Mouse (Mus musculus): Measurements from ENCODE around the gene Bgn. TPM values are rescaled to one million over a fixed set of nuclear protein-coding genes. Genes with fewer than 3 reads are reported as not detected.

Bgn gene
- total and polyA plus RNA-seq, 2 experiments: 27.1 to 71.9 TPM

DNA sequence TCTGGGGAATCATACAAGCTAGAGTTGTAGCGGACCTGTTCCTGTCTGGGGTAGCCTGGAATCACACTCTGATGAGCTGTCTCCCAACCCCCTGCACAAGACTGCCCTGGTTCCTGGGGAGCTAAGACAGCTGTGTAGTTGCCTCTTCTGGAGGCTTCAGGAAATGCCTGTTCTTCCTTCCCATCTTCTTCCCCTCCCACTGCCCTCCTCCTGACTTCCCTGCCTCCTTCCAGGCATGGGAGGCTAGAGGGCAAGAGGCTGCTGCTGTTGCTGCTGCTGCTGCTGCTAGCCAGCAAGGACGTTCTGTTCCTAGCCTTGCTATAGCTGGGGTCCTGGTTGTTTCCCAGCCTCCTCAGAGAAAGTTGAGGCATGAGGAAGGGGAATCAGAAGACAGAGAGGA, 3.1 kb upstream of the Bgn start:
- peak overlapping the region; percentile 74 for H3K27ac ChIP-seq (replicated peaks; ENCODE audit: insufficient read depth, low read depth, low read length)
- H3K36me3 ChIP-seq (ENCODE audit: control insufficient read depth, insufficient read depth, low read length): no peaks in the 10 kb centered on the region
- 64% methylated on average over 2 of the region's 2 CpGs for WGBS
- no peak overlapping the region for H3K9ac ChIP-seq (ENCODE audit: low read depth, low read length)
- no peaks in the 10 kb centered on the region for H3K27me3 ChIP-seq (ENCODE audit: control insufficient read depth, insufficient read depth, low read length)
- DNase-seq (ENCODE audit: extremely low read depth, low read depth, low spot score): peak; percentile 17
- TF ChIP-seq POLR2A (IDR thresholded peaks at IDR 0.05; ENCODE audit: extremely low read depth, insufficient read depth, low read length) (no peak), CTCF (IDR thresholded peaks at IDR 0.05; ENCODE audit: low read depth, low read length) (no peak)
- H3K4me1 ChIP-seq (ENCODE audit: control insufficient read depth, insufficient read depth, low read length): peaks cover 7% of the 10 kb centered on the region; the same call in 1 of the 2 replicates
- no peaks in the 10 kb centered on the region; the same call in 1 of the 2 replicates for H3K79me2 ChIP-seq (ENCODE audit: control insufficient read depth, insufficient read depth, low read length)
- H3K4me3 ChIP-seq (ENCODE audit: insufficient read depth, low read depth, low read length): no peak overlapping the region

DNA sequence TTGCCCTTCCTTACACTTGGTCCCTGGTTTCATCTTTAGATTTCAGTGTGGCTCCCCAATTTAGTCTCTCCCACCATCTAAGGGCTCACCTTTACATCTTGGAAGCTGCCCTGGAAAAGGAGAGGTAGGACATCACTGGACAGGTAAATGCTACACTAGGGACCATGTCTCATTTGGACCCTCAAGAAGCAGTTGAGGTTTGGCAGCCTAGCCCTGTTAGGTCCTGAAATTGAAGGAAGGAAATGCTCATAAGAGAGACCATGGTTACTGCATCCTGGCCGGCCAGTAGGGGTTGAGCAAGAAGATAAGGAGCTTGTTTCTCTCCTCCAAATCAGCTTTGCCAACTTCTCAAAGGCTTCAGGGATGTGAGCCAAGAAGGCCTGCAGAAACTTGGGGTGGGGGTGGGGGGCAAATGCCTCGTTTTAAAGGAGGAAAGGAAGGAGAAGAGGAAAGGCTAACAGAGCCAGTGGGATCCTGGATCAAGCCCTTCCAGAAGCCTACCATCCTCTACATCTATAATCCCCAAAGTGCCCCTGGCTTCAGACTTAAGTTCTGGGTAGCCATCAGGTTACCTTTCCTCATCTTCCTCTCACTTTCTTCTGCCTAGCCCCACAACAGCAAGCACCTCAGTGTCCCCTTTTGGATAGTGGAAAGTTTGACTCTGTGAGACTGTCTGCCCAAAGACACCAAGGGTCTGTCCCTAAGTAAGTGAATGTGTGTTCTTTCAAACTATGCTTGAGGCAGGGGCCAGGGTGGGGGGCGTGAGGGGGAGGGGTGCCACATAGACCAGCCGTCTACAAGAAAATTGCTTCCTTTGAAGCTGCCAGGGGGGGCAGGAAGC, 539 bp upstream of the Bgn start:
- H3K79me2 ChIP-seq (ENCODE audit: control insufficient read depth, insufficient read depth, low read length): no peaks in the 10 kb centered on the region; the same call in 1 of the 2 replicates
- H3K36me3 ChIP-seq (ENCODE audit: control insufficient read depth, insufficient read depth, low read length): no peaks in the 10 kb centered on the region
- TF ChIP-seq POLR2A (IDR thresholded peaks at IDR 0.05; ENCODE audit: extremely low read depth, insufficient read depth, low read length) (no peak), CTCF (IDR thresholded peaks at IDR 0.05; ENCODE audit: low read depth, low read length) (no peak)
- 59% methylated on average over 4 of the region's 4 CpGs for WGBS
- peaks cover 4% of the 10 kb centered on the region for H3K4me1 ChIP-seq (ENCODE audit: control insufficient read depth, insufficient read depth, low read length)
- H3K4me3 ChIP-seq (ENCODE audit: insufficient read depth, low read depth, low read length): peak overlapping the region; percentile 91; the same call in 1 of the 2 replicates
- H3K27ac ChIP-seq (replicated peaks; ENCODE audit: insufficient read depth, low read depth, low read length): peak overlapping the region; percentile 54
- no peaks in the 10 kb centered on the region for H3K27me3 ChIP-seq (ENCODE audit: control insufficient read depth, insufficient read depth, low read length)
- no peak for DNase-seq (ENCODE audit: extremely low read depth, low read depth, low spot score)
- no peak overlapping the region for H3K9ac ChIP-seq (ENCODE audit: low read depth, low read length)

DNA sequence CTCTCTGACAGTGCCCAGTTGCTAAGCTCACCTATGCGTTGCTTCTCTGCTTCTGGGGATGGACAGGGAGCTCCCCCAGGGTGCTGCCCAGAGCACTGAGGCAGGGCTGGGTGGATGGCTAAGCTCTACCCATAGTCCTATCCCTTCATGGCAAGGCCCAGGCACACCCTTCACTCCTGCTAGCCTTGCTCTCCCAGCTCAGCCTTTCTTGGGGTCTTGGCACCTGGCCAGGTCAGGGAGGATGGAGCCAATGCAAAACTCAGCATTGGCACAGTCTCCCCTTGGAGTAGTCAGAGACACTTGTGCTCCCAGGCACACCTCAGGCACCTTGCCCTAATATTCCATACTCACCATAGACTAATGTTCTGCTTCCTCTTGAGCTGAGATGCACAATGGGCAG, 674 bp downstream of the Bgn start:
- H3K27me3 ChIP-seq (ENCODE audit: control insufficient read depth, insufficient read depth, low read length): no peaks in the 10 kb centered on the region
- DNase-seq (ENCODE audit: extremely low read depth, low read depth, low spot score): no peak
- H3K9ac ChIP-seq (ENCODE audit: low read depth, low read length): peak overlapping the region; percentile 91
- TF ChIP-seq POLR2A (IDR thresholded peaks at IDR 0.05; ENCODE audit: extremely low read depth, insufficient read depth, low read length) (no peak), CTCF (IDR thresholded peaks at IDR 0.05; ENCODE audit: low read depth, low read length) (no peak)
- H3K4me1 ChIP-seq (ENCODE audit: control insufficient read depth, insufficient read depth, low read length): peaks cover 4% of the 10 kb centered on the region
- no peaks in the 10 kb centered on the region for H3K36me3 ChIP-seq (ENCODE audit: control insufficient read depth, insufficient read depth, low read length)
- H3K79me2 ChIP-seq (ENCODE audit: control insufficient read depth, insufficient read depth, low read length): no peaks in the 10 kb centered on the region; the same call in 1 of the 2 replicates
- peak overlapping the region; percentile 91 for H3K4me3 ChIP-seq (ENCODE audit: insufficient read depth, low read depth, low read length)
- WGBS: 58% methylated on average over 1 of the region's 1 CpGs
- peak overlapping the region; percentile 85 for H3K27ac ChIP-seq (replicated peaks; ENCODE audit: insufficient read depth, low read depth, low read length)

- Histone ChIP-seq H3K27me3 (ENCODE audit: control insufficient read depth, insufficient read depth, low read length) (no peaks in the 10 kb centered on the region), H3K27ac (replicated peaks; ENCODE audit: insufficient read depth, low read depth, low read length) (no peak overlapping the region; the same call in 1 of the 2 replicates), H3K9ac (ENCODE audit: low read depth, low read length) (0 out of 2 replicates have a peak overlapping the region, but pooled peaks have one; percentile 43), H3K4me3 (ENCODE audit: insufficient read depth, low read depth, low read length) (peak overlapping the region; percentile 91), H3K79me2 (ENCODE audit: control insufficient read depth, insufficient read depth, low read length) (no peaks in the 10 kb centered on the region; the same call in 1 of the 2 replicates), H3K36me3 (ENCODE audit: control insufficient read depth, insufficient read depth, low read length) (no peaks in the 10 kb centered on the region), H3K4me1 (ENCODE audit: control insufficient read depth, insufficient read depth, low read length) (peaks cover 4% of the 10 kb centered on the region)
- no peak for DNase-seq (ENCODE audit: extremely low read depth, low read depth, low spot score)
- TF ChIP-seq POLR2A (IDR thresholded peaks at IDR 0.05; ENCODE audit: extremely low read depth, insufficient read depth, low read length): no peak
- no peak for TF ChIP-seq CTCF (IDR thresholded peaks at IDR 0.05; ENCODE audit: low read depth, low read length)
- 83% methylated on average over 4 of the region's 4 CpGs for WGBS
Observed at GRCm38 (mm10) chrX:73484870-73485269, 1.5 kb downstream of the Bgn start.

- H3K9ac ChIP-seq (ENCODE audit: low read depth, low read length): no peak overlapping the region
- no peaks in the 10 kb centered on the region; the same call in none of the 2 replicates for H3K4me1 ChIP-seq (ENCODE audit: control insufficient read depth, insufficient read depth, low read length)
- 75% methylated on average over 5 of the region's 5 CpGs for WGBS
- H3K36me3 ChIP-seq (ENCODE audit: control insufficient read depth, insufficient read depth, low read length): no peaks in the 10 kb centered on the region
- peak overlapping the region; percentile 27; the same call in 1 of the 2 replicates for H3K4me3 ChIP-seq (ENCODE audit: insufficient read depth, low read depth, low read length)
- H3K27me3 ChIP-seq (ENCODE audit: control insufficient read depth, insufficient read depth, low read length): no peaks in the 10 kb centered on the region
- no peak for TF ChIP-seq POLR2A (IDR thresholded peaks at IDR 0.05; ENCODE audit: extremely low read depth, insufficient read depth, low read length)
- TF ChIP-seq CTCF (IDR thresholded peaks at IDR 0.05; ENCODE audit: low read depth, low read length): no peak
- DNase-seq (ENCODE audit: extremely low read depth, low read depth, low spot score): no peak
- no peak overlapping the region for H3K27ac ChIP-seq (replicated peaks; ENCODE audit: insufficient read depth, low read depth, low read length)
- no peaks in the 10 kb centered on the region; the same call in 1 of the 2 replicates for H3K79me2 ChIP-seq (ENCODE audit: control insufficient read depth, insufficient read depth, low read length)
Observed at GRCm38 (mm10) chrX:73486920-73487319, 3.5 kb downstream of the Bgn start.

- Histone ChIP-seq H3K27ac (replicated peaks; ENCODE audit: insufficient read depth, low read depth, low read length) (no peak overlapping the region), H3K4me1 (ENCODE audit: control insufficient read depth, insufficient read depth, low read length) (no peaks in the 10 kb centered on the region; the same call in 1 of the 2 replicates), H3K4me3 (ENCODE audit: insufficient read depth, low read depth, low read length) (no peak overlapping the region), H3K9ac (ENCODE audit: low read depth, low read length) (no peak overlapping the region), H3K79me2 (ENCODE audit: control insufficient read depth, insufficient read depth, low read length) (no peaks in the 10 kb centered on the region), H3K36me3 (ENCODE audit: control insufficient read depth, insufficient read depth, low read length) (no peaks in the 10 kb centered on the region), H3K27me3 (ENCODE audit: control insufficient read depth, insufficient read depth, low read length) (no peaks in the 10 kb centered on the region)
- TF ChIP-seq POLR2A (IDR thresholded peaks at IDR 0.05; ENCODE audit: extremely low read depth, insufficient read depth, low read length): no peak
- TF ChIP-seq CTCF (IDR thresholded peaks at IDR 0.05; ENCODE audit: low read depth, low read length): no peak
- WGBS: 64% methylated on average over 4 of the region's 4 CpGs
- DNase-seq (ENCODE audit: extremely low read depth, low read depth, low spot score): no peak
Observed at GRCm38 (mm10) chrX:73490186-73490585, 6.8 kb downstream of the Bgn start.
